Mouse (Mus musculus) myocyte (in vitro differentiated cells): ENCODE data around the gene Clec16a. TPM values are rescaled to one million over a fixed set of nuclear protein-coding genes. Genes with fewer than 3 reads are reported as not detected.

Experiments used
- H3K27me3 ChIP-seq: one replicate; pipeline ENCODE4 v1.6.1; 2011; ENCODE audit not compliant: control insufficient read depth, insufficient read depth, insufficient read length
- H3K36me3 ChIP-seq: one replicate; pipeline ENCODE4 v1.6.1; 2011; ENCODE audit not compliant: control insufficient read depth, insufficient read depth
- H3K4me2 ChIP-seq: one replicate; pipeline ENCODE4 v1.6.1; 2011; ENCODE audit warnings: low read depth, control low read depth
- H3K4me3 ChIP-seq: one replicate; pipeline ENCODE4 v1.5.1; 2011; ENCODE audit warnings: mild to moderate bottlenecking, control low read depth, moderate library complexity
- H3K79me2 ChIP-seq: one replicate; pipeline ENCODE4 v1.6.1; 2011; ENCODE audit not compliant: control insufficient read depth, insufficient read depth
- H3ac ChIP-seq: one replicate; pipeline ENCODE4 v1.6.1; 2011; ENCODE audit not compliant: control insufficient read depth, insufficient read length
- CEBPB ChIP-seq: IDR thresholded peaks from 2 replicates; pipeline ENCODE4 v1.6.1; 2011; ENCODE audit warnings: mild to moderate bottlenecking, moderate library complexity; ENCODE audit not compliant: poor library complexity, insufficient read depth, severe bottlenecking
- E2F4 ChIP-seq: IDR thresholded peaks from one replicate; pipeline ENCODE4 v1.6.1; 2011; ENCODE audit warnings: mild to moderate bottlenecking, control low read depth, moderate library complexity; ENCODE audit not compliant: insufficient read depth
- MAX ChIP-seq: IDR thresholded peaks from one replicate; pipeline ENCODE4 v1.6.1; 2011; ENCODE audit warnings: low read depth, mild to moderate bottlenecking, control low read depth
- MYOD1 ChIP-seq, 3 experiments: IDR thresholded peaks; one replicate each; pipeline ENCODE4 v1.6.1; 2011; ENCODE audit warnings: control low read depth in 2 of 3, low read depth in 2 of 3, mild to moderate bottlenecking in 2 of 3, moderate library complexity in 1 of 3; ENCODE audit not compliant: insufficient read length in 2 of 3, control insufficient read depth in 1 of 3
- MYOG ChIP-seq, 3 experiments: IDR thresholded peaks; one replicate each; pipeline ENCODE4 v1.6.1; 2011; ENCODE audit warnings: control low read depth in 2 of 3, low read depth in 2 of 3, mild to moderate bottlenecking in 2 of 3; ENCODE audit not compliant: insufficient read length in 2 of 3, control insufficient read depth in 1 of 3, insufficient read depth in 1 of 3
- POLR2A ChIP-seq: IDR thresholded peaks from one replicate; pipeline ENCODE4 v1.6.1; 2011; ENCODE audit warnings: low read depth, mild to moderate bottlenecking, control low read depth, moderate library complexity; ENCODE audit not compliant: insufficient read length
- POLR2AphosphoS2 ChIP-seq: IDR thresholded peaks from one replicate; pipeline ENCODE4 v1.6.1; 2011; ENCODE audit warnings: low read depth, control low read depth; ENCODE audit not compliant: insufficient read length
- REST ChIP-seq: IDR thresholded peaks from one replicate; pipeline ENCODE4 v1.6.1; 2011; ENCODE audit warnings: mild to moderate bottlenecking, control low read depth, moderate library complexity; ENCODE audit not compliant: insufficient read depth, insufficient read length
- SRF ChIP-seq: IDR thresholded peaks from one replicate; pipeline ENCODE4 v1.6.1; 2011; ENCODE audit warnings: low read depth; ENCODE audit not compliant: control insufficient read depth, insufficient read length
- TCF12 ChIP-seq: IDR thresholded peaks from one replicate; pipeline ENCODE4 v1.6.1; 2011; ENCODE audit warnings: mild to moderate bottlenecking, control low read depth; ENCODE audit not compliant: poor library complexity, insufficient read depth, severe bottlenecking
- TCF3 ChIP-seq: IDR thresholded peaks from one replicate; pipeline ENCODE4 v1.6.1; 2011; ENCODE audit warnings: low read depth, control low read depth; ENCODE audit not compliant: insufficient read length
- USF1 ChIP-seq: IDR thresholded peaks from one replicate; pipeline ENCODE4 v1.6.1; 2011; ENCODE audit warnings: low read depth, mild to moderate bottlenecking, control low read depth, moderate library complexity
- polyA plus RNA-seq: library from polyadenylated mRNA; unstranded; fragments of >200 nt; fragmentation: generic; extraction: Trizol; gene quantifications from one replicate; pipeline ENCODE4 v1.2.1, GENCODE M21; 2012; ENCODE audit warnings: missing spikeins

Gene Clec16a
- polyA plus RNA-seq, 1 experiment: 15.5 TPM

DNA sequence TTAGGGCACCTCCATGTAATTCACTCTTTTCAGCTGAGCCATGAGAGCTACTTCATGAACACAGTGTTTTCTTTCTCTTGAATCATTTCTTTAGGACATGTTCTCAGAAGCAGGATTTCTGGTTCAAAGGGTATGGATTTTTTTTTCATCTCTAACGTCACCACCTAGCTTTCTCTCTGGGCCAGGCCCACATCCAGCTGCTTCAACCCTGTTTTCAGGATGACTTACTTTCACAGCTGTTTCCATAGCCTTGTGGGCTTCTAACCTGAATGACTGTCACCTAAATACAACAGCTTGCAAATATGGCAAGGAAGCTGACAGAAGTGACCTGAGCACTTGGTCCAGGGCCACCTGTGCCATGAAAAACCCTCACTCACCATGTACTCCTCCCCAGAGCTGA, 96.0 kb downstream of the Clec16a start:
- Histone ChIP-seq H3ac (no peak overlapping the region), H3K79me2 (no peaks in the 10 kb centered on the region), H3K4me2 (no peak overlapping the region), H3K27me3 (no peaks in the 10 kb centered on the region), H3K36me3 (no peaks in the 10 kb centered on the region), H3K4me3 (no peak overlapping the region)
- no peak for TF ChIP-seq POLR2AphosphoS2
- TF ChIP-seq MAX: no peak
- no peak for TF ChIP-seq CEBPB
- TF ChIP-seq MYOG (IDR thresholded peaks at IDR 0.05; ENCODE audit: control insufficient read depth in 1 of 3, insufficient read depth in 1 of 3, insufficient read length in 2 of 3, low read depth in 2 of 3): no peak
- TF ChIP-seq MYOD1 (IDR thresholded peaks at IDR 0.05; ENCODE audit: control insufficient read depth in 1 of 3, insufficient read length in 2 of 3, low read depth in 2 of 3): no peak
- TF ChIP-seq TCF3: no peak
- TF ChIP-seq E2F4: no peak
- TF ChIP-seq USF1: no peak
- TF ChIP-seq TCF12: no peak
- no peak for TF ChIP-seq POLR2A
- no peak for TF ChIP-seq SRF
- no peak for TF ChIP-seq REST

DNA sequence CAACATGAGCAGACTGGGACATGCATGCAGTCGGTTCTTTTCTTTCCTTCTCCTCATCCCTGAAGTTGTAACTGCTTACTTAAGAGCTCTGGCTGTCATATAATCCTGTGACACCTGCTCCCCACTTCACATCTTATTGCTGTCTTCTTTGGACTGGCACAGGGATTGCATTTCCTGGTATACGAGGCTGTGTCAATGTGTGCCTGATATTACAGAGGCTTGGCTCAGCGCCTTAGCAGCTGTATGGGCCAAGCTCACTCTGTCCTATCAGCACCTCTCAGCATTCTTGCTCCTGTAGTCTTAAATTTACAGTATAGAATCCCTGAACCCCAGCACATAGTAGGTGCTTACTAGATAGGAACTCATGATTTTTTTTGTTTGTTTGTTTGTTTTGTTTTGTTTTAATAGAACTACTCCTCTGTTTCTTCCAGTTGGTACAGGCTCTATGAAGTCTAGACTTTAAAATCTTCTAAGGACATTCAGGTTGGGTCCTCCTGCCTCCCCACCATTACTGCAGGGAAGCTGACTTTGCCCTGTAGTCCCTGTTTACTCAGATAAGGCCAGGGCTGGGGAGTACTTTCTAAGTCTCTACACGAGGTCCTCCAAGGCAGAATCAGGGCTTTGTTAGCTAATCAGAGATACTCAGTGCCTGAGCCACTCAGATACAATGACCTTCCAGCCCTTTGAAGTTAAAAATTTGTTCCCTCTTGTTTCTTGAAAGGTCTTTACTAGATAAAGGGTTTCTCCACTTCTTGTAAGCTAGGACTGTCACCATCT, 97.9 kb downstream of the Clec16a start:
- Histone ChIP-seq H3K79me2 (no peaks in the 10 kb centered on the region), H3K36me3 (no peaks in the 10 kb centered on the region), H3K4me3 (no peak overlapping the region), H3ac (no peak overlapping the region), H3K4me2 (no peak overlapping the region), H3K27me3 (no peaks in the 10 kb centered on the region)
- TF ChIP-seq MAX (no peak), TCF12 (no peak), REST (no peak), MYOD1 (IDR thresholded peaks at IDR 0.05; ENCODE audit: control insufficient read depth in 1 of 3, insufficient read length in 2 of 3, low read depth in 2 of 3) (peak in 1 of 3 experiments; percentile 43), POLR2AphosphoS2 (no peak)

DNA sequence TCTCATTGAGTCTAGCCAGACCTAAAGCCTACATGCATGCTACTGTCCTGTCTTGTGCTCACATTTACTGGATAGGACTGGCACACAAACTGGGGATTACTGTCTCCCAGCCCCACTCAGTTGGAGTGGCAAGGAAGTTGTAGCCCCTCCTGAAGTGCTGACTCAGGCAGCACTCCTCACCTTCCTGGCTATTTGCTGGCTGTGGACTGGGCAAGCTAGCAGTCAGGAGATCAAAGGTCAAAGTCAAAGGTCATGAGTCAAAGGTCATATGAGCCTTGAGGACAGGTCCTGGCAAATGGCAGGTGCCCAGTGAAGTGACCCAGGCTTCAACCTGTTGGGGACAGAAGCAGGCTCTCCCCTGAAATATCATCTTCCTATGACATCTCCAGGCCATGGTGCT, 99.1 kb downstream of the Clec16a start:
- H3K36me3 ChIP-seq: no peaks in the 10 kb centered on the region
- no peak overlapping the region for H3K4me2 ChIP-seq
- H3K27me3 ChIP-seq: no peaks in the 10 kb centered on the region
- H3K79me2 ChIP-seq: no peaks in the 10 kb centered on the region
- H3ac ChIP-seq: no peak overlapping the region
- TF ChIP-seq E2F4: no peak
- no peak for TF ChIP-seq TCF3
- TF ChIP-seq TCF12: no peak
- TF ChIP-seq USF1: no peak
- no peak for TF ChIP-seq CEBPB
- TF ChIP-seq MYOD1 (IDR thresholded peaks at IDR 0.05; ENCODE audit: control insufficient read depth in 1 of 3, insufficient read length in 2 of 3, low read depth in 2 of 3): no peak
- TF ChIP-seq POLR2A: no peak
- no peak for TF ChIP-seq MAX
- no peak for TF ChIP-seq POLR2AphosphoS2
- TF ChIP-seq MYOG (IDR thresholded peaks at IDR 0.05; ENCODE audit: control insufficient read depth in 1 of 3, insufficient read depth in 1 of 3, insufficient read length in 2 of 3, low read depth in 2 of 3): no peak
- no peak for TF ChIP-seq SRF
- no peak for TF ChIP-seq REST
- no peak overlapping the region for H3K4me3 ChIP-seq

DNA sequence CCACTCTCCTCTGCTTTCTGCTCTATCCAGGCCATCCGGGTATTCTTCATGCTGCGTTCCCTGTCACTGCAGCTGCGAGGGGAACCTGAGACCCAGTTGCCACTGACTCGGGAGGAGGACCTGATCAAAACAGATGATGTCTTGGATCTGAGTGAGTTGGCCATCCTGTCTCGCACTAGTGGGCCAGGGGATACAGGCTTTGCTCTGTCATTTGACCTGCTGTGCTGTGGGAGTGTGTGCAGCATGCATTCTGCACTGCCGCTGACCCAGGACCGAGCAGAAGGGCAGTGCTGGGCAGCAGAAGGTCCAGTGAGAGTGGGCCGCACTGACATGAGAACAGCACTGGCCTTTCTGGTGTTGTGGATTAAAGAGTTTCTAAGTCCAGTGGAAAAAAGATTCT, 99.6 kb downstream of the Clec16a start:
- Histone ChIP-seq H3K79me2 (no peaks in the 10 kb centered on the region), H3K4me3 (no peak overlapping the region), H3K4me2 (no peak overlapping the region), H3K27me3 (no peaks in the 10 kb centered on the region), H3ac (no peak overlapping the region), H3K36me3 (no peaks in the 10 kb centered on the region)
- TF ChIP-seq POLR2AphosphoS2: no peak
- TF ChIP-seq REST: no peak
- TF ChIP-seq USF1: no peak
- no peak for TF ChIP-seq POLR2A
- TF ChIP-seq TCF3: no peak
- TF ChIP-seq MYOD1 (IDR thresholded peaks at IDR 0.05; ENCODE audit: control insufficient read depth in 1 of 3, insufficient read length in 2 of 3, low read depth in 2 of 3): no peak
- TF ChIP-seq CEBPB: no peak
- no peak for TF ChIP-seq SRF
- TF ChIP-seq MAX: no peak
- TF ChIP-seq E2F4: no peak
- no peak for TF ChIP-seq MYOG (IDR thresholded peaks at IDR 0.05; ENCODE audit: control insufficient read depth in 1 of 3, insufficient read depth in 1 of 3, insufficient read length in 2 of 3, low read depth in 2 of 3)

DNA sequence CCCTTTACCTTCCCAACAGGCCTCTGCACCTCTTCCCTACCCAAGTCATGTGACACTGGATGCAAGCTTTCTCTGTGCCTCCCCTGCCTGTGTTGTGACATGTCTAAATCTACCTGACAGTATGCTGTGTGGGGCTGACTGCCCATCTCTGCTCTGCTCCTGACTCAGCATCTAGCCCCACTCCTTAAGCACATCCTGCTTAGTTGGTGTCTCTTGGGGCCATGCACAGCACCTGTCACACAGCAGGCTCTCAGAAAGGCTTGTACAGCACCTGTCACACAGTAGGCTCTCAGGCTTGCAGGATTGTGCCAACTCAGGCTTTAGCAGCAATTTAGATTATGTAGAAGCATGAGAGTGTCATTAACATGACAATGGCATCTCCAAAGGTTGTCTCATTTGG, 106.7 kb downstream of the Clec16a start:
- H3K27me3 ChIP-seq: no peaks in the 10 kb centered on the region
- no peaks in the 10 kb centered on the region for H3K79me2 ChIP-seq
- no peaks in the 10 kb centered on the region for H3K36me3 ChIP-seq
- H3K4me2 ChIP-seq: no peak overlapping the region
- no peak overlapping the region for H3ac ChIP-seq
- TF ChIP-seq MYOG (IDR thresholded peaks at IDR 0.05; ENCODE audit: control insufficient read depth in 1 of 3, insufficient read depth in 1 of 3, insufficient read length in 2 of 3, low read depth in 2 of 3): peak in 1 of 3 experiments; percentile 69
- no peak for TF ChIP-seq REST
- no peak for TF ChIP-seq CEBPB
- TF ChIP-seq MYOD1 (IDR thresholded peaks at IDR 0.05; ENCODE audit: control insufficient read depth in 1 of 3, insufficient read length in 2 of 3, low read depth in 2 of 3): peak in 2 of 3 experiments; percentile 61 to 74
- TF ChIP-seq USF1: no peak
- no peak overlapping the region for H3K4me3 ChIP-seq
